Mouse (Mus musculus) lung, postnatal 0 days (tissue): ENCODE data around the gene Ncan. TPM values are rescaled to one million over a fixed set of nuclear protein-coding genes. Genes with fewer than 3 reads are reported as not detected.

Source experiments
- ATAC-seq: fragments of 200-750 bp; cut with Nextera tagmentation; 2 replicates; pipeline ENCODE4 v1.8.0; 2017; ENCODE audit warnings: moderate library complexity
- DNase-seq: peaks from one replicate; pipeline ENCODE4 v3.0.0-alpha.2; 2016; ENCODE audit warnings: low spot score
- H3K27ac ChIP-seq: fragments of 300-500 bp; sonication (generic); 2 replicates; pipeline ENCODE4 v1.5.1; 2014; ENCODE audit warnings: antibody characterized with exemption, mild to moderate bottlenecking, low read length, mixed read lengths
- H3K27me3 ChIP-seq: fragments of 300-500 bp; sonication (generic); replicated peaks from 2 replicates; pipeline ENCODE4 v1.6.1; 2014; ENCODE audit warnings: low read length, mixed read lengths; ENCODE audit not compliant: insufficient read depth
- H3K36me3 ChIP-seq: fragments of 300-500 bp; sonication (generic); 2 replicates; pipeline ENCODE4 v1.6.1; 2014; ENCODE audit warnings: low read length, mixed read lengths; ENCODE audit not compliant: insufficient read depth
- H3K4me1 ChIP-seq: fragments of 300-500 bp; sonication (generic); 2 replicates; pipeline ENCODE4 v1.6.1; 2014; ENCODE audit warnings: antibody characterized with exemption, low read depth, low read length, mixed read lengths; ENCODE audit not compliant: insufficient read depth
- H3K4me2 ChIP-seq: fragments of 300-500 bp; sonication (generic); replicated peaks from 2 replicates; pipeline ENCODE4 v1.6.1; 2014; ENCODE audit warnings: low read depth, mild to moderate bottlenecking, low read length, moderate library complexity, mixed read lengths
- H3K4me3 ChIP-seq: fragments of 300-500 bp; sonication (generic); 2 replicates; pipeline ENCODE4 v1.5.1; 2014; ENCODE audit warnings: low read depth, low read length
- H3K9ac ChIP-seq: fragments of 300-500 bp; sonication (generic); replicated peaks from 2 replicates; pipeline ENCODE4 v1.6.1; 2014; ENCODE audit warnings: low read depth, mild to moderate bottlenecking
- H3K9me3 ChIP-seq: fragments of 300-500 bp; sonication (generic); 2 replicates; pipeline ENCODE4 v1.6.1; 2016; ENCODE audit warnings: low read length, mixed read lengths
- CTCF ChIP-seq: IDR thresholded peaks from 2 replicates; pipeline ENCODE4 v1.5.1; 2016; ENCODE audit warnings: antibody characterized with exemption, mild to moderate bottlenecking
- EP300 ChIP-seq: IDR thresholded peaks from 2 replicates; pipeline ENCODE4 v1.6.1; 2016; ENCODE audit warnings: antibody characterized with exemption, mild to moderate bottlenecking, control low read depth
- WGBS: fragments of 180-500 bp; shearing (Covaris S2); extraction: QIAGEN DNeasy Blood & Tissue Kit; methylation state at CpG from one replicate; pipeline ENCODE4 v1.1.7; 2014; 5-methylcytosine and 5-hydroxymethylcytosine counted together
- polyA plus RNA-seq: library from polyadenylated mRNA; unstranded; fragments of >200 nt; fragmentation: Nextera tagmentation; extraction: Ambion mirVana; gene quantifications from 2 replicates; pipeline ENCODE4 v1.2.1, GENCODE M21; 2015

The Ncan gene
- polyA plus RNA-seq, 1 experiment from 2014 or later = 0.06 TPM

DNA sequence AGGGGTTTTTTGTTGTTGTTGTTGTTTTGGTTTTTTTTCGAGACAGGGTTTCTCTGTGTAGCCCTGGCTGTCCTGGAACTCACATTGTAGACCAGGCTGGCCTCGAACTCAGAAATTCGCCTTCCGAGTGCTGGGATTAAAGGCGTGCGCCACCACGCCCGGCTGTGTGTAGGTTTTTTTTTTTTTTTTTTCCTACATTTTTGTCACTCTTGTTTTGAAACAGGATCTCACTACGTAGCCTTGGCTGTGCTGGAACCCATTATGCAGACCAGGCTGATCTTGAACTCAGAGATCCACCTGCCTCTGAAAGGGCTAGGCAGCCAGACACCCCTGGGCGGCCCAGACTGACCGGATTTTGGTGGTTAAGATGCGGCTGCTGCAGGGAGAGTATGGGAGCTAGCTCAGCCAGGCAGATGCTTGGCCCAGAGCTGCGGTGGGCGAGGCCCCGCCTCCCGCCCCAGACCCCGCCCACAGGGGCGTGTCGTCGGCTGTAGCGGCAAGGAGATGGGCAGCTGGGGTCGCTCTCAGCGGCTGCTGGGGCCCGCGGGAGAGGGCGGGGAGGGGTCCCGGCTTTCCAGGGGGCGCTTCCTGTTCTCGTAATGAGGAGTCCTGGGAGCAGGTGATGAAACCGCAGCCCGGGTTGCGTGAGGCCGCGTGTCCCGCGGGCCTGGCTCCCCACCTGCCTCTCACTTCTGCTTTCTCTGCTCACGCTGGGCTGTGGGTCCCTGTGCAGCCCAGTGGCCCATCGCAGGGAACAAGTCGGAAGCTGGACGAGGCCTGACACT lies 37.6 kb upstream of the Ncan start:
- no peaks in the 10 kb centered on the region for H3K36me3 ChIP-seq
- DNase-seq (peak; percentile 72), ATAC-seq (peak; percentile 90)
- no peak overlapping the region for H3K9ac ChIP-seq
- TF ChIP-seq CTCF (no peak), EP300 (no peak)
- H3K27me3 ChIP-seq = no peaks in the 10 kb centered on the region
- 11% methylated on average over 40 of the region's 40 CpGs for WGBS
- H3K27ac ChIP-seq = no peak overlapping the region
- H3K4me1 ChIP-seq = no peaks in the 10 kb centered on the region; the same call in 1 of the 2 replicates
- H3K4me2 ChIP-seq = peak overlapping the region; percentile 78
- H3K9me3 ChIP-seq = no peaks in the 10 kb centered on the region
- peak overlapping the region; percentile 33 for H3K4me3 ChIP-seq

DNA sequence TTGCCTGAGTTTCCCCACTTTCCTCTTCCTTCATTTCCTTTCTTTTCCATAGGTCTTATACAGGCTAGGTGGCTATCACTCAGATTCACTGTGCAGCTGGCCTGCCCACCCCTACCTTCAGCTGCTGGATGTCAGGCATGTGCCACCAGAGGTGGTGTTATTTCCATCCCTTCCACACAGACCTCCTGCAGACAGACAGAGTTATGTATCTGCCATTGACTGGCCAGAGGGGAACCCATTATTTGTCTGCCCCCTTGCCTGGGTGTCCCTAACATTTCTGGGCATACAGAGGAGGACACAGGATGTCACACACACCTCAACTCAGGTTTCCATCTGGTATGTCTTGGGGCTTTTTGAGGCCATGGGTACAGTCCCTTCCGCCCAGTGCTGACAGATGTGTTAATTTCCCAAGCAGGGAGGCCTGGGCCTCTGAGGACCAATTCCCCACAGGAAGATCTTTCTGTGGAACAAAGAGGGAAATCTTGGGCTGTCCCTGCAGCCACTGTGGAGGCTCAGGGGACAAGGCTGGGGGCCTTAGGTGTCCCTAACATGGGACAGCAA lies 36.6 kb upstream of the Ncan start:
- ATAC-seq = no peak
- DNase-seq = no peak
- H3K27ac ChIP-seq = no peak overlapping the region
- no peaks in the 10 kb centered on the region; the same call in 1 of the 2 replicates for H3K4me1 ChIP-seq
- no peak overlapping the region for H3K9ac ChIP-seq
- H3K27me3 ChIP-seq = no peaks in the 10 kb centered on the region
- 89% methylated on average over 1 of the region's 1 CpGs for WGBS
- TF ChIP-seq EP300 (no peak), CTCF (no peak)
- H3K4me3 ChIP-seq = no peak overlapping the region
- H3K36me3 ChIP-seq = no peaks in the 10 kb centered on the region
- no peaks in the 10 kb centered on the region for H3K9me3 ChIP-seq
- no peak overlapping the region for H3K4me2 ChIP-seq

DNA sequence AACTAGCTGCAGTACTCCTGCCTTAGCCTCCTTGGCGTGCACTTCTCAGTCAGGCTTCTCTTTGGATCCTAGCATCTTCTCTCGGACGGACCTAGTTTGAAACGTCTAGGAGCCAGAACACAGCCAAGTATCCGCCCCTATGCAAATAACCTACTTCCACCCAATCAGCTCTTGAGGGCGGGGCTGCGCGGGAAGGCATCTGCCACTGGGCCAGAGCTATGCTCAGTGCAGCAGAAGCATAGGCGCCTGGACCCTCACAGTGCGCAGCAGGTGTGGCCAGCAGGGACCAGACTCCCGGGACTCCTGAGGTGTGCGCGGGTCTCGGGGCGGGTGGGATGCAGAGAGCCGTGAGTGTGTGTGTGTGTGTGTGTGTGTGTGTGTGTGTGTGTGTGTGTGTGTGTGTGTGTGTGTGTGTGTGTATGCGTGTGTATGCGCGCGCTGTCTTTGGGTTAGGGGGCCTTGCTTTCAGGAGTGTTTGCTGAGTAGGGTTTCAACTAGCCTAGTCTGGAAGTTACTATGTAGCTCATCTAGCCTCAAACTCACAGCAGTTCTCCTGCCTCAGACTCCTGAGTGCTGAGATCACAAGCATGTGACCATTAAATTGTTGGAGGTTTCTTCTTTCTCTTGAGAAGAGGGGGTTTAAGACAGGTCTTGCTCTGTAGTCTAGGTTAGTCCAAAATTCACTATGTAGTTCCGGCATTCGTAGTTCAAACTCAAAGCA lies 32.0 kb upstream of the Ncan start:
- WGBS = 15% methylated on average over 20 of the region's 22 CpGs
- Histone ChIP-seq H3K27ac (no peak overlapping the region), H3K36me3 (no peaks in the 10 kb centered on the region), H3K4me1 (no peaks in the 10 kb centered on the region), H3K4me3 (no peak overlapping the region), H3K4me2 (no peak overlapping the region), H3K9ac (no peak overlapping the region), H3K27me3 (no peaks in the 10 kb centered on the region), H3K9me3 (no peaks in the 10 kb centered on the region)
- TF ChIP-seq CTCF = no peak
- TF ChIP-seq EP300 = no peak
- ATAC-seq (peak; percentile 98), DNase-seq (peak; percentile 91)

DNA sequence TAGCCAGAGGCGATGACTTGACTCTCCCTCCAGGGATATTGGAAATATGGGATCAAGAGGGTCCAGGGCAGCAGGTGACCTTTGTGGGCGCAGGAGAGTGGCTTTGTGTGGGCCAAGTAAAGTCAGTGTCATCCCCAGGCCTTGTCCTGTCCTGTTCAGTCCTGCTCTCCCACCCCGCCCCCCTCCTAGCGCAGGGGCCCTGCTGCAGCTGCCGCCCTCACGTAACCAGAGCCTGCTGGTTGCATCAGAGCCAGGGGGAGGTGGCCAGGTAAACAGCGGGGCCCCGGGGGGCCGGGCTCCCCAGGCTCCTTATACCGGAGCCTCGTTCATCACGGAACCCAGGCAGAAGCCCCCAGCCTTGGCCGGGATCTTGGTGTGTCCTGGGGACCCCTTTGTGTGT lies 29.5 kb upstream of the Ncan start:
- TF ChIP-seq CTCF = no peak
- no peak for TF ChIP-seq EP300
- DNase-seq = no peak

DNA sequence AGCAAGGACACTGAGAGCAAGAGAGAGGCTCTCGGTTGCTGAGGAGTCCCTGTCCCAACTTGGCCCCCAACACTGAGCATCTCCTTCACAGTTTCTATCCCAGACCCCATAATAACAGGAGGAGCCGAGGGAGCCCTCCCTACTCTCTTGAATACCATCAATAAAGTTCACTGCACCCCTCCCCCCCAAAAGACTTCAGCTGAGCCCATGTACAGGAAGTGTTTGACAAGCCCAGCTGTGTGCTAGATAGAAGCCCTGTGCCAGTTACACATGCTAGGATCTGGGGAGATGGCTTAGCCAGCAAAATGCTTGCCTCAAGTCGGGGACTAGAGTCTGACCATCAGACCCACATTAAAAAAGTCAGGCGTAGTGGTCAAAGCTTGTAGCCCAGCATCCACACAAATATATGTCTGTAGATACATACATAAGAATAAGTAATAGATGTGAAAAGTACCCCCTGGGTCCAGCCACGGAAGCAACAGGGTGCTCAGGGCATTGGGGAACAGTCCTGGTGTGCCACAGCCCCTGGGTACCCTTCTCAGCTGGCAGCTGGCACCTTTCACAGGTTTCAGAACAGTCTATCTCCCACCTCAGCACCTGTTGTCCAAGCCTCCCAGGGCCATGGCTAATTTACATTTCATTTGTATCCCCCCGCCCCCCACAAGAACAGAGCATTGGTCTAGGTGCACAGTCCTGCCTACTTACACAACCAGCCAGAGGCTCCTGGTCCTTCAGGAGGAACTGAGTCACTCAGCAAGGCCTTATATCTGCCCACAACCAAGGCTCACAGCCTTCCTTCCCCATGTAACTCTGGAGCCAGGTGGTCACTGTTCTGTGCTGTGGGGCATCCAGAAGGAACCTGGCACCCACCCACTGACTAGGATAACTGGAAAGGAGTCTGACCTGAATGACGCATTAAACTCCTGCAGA lies 27.3 kb upstream of the Ncan start:
- 77% methylated on average over 7 of the region's 7 CpGs for WGBS
- Histone ChIP-seq H3K27me3 (no peaks in the 10 kb centered on the region), H3K9ac (no peak overlapping the region), H3K4me3 (no peak overlapping the region), H3K4me2 (no peak overlapping the region), H3K27ac (no peak overlapping the region), H3K9me3 (no peaks in the 10 kb centered on the region), H3K36me3 (peaks cover 18% of the 10 kb centered on the region), H3K4me1 (no peaks in the 10 kb centered on the region)
- ATAC-seq (no peak), DNase-seq (no peak)
- TF ChIP-seq CTCF (no peak), EP300 (no peak)

More for the DNA sequence above, 29.5 kb upstream of the Ncan start:
- Histone ChIP-seq H3K4me2 (no peak overlapping the region), H3K27me3 (no peaks in the 10 kb centered on the region), H3K36me3 (peaks cover 11% of the 10 kb centered on the region), H3K27ac (no peak overlapping the region), H3K9ac (no peak overlapping the region), H3K4me3 (no peak overlapping the region), H3K4me1 (no peaks in the 10 kb centered on the region), H3K9me3 (no peaks in the 10 kb centered on the region)
- no peak for ATAC-seq
- 15% methylated on average over 13 of the region's 13 CpGs for WGBS
